Comparison of ENCODE assay signal across 19 mouse cellular contexts in the genomic region with DNA sequence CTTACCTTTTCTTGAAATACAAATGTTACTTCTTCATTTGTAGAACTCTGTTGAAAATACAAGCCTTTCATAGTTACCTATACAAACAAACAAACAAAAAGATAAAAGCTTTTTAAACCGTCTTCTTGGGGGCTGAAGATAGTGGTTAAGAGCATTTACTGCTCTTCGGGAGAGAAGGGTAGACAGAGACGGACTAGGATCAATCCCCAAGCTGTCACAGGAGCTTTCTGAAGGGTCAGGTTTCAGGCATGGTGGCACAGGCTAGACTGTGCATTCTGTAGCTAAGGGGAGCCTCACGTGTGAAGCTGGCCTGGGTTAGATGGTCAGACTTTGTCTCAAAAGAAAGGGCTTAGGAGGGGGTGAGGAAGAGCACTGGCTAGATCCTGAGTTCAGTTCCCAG. TPM values are rescaled to one million over a fixed set of nuclear protein-coding genes. Genes with fewer than 3 reads are reported as not detected.
DNase-seq lines count a peak whose midpoint lies in the region; ATAC-seq lines count a peak whose summit lies in the region.
"Had no signal": no experiment of that assay in that cellular context is flagged by ENCODE, and none has a peak within 500 bp of the region (broad histone marks: within the 10 kb centered on the region; RNA-seq: fewer than 3 reads in every experiment).

No protein-coding gene starts in this region.

- H3K9ac ChIP-seq in heart, embryonic 12.5 days = no peak overlapping the region
- no peak overlapping the region for H3K9ac ChIP-seq in midbrain, embryonic 11.5 days (ENCODE audit: low read length)
- H3K9ac ChIP-seq in midbrain, embryonic 13.5 days (replicated peaks) = no peak overlapping the region
- H3K9ac ChIP-seq: embryonic facial prominence, embryonic 12.5 days; midbrain, embryonic 12.5 days; neural tube, embryonic 13.5 days had no signal

- no peak overlapping the region for H3K4me2 ChIP-seq in heart, embryonic 12.5 days
- no peak overlapping the region for H3K4me2 ChIP-seq in midbrain, embryonic 11.5 days
- H3K4me2 ChIP-seq in midbrain, embryonic 13.5 days (replicated peaks) = no peak overlapping the region
- H3K4me2 ChIP-seq: embryonic facial prominence, embryonic 12.5 days; midbrain, embryonic 12.5 days; neural tube, embryonic 13.5 days had no signal

- H3K27me3 ChIP-seq in heart, embryonic 12.5 days (replicated peaks) = no peaks in the 10 kb centered on the region
- no peaks in the 10 kb centered on the region for H3K27me3 ChIP-seq in midbrain, embryonic 11.5 days (ENCODE audit: control insufficient read depth, insufficient read depth, low read length)
- H3K27me3 ChIP-seq in midbrain, embryonic 13.5 days = no peaks in the 10 kb centered on the region
- H3K27me3 ChIP-seq: embryonic facial prominence, embryonic 12.5 days; midbrain, embryonic 12.5 days; neural tube, embryonic 13.5 days; Patski had no signal

- peak; percentile 58 for ATAC-seq in heart, embryonic 12.5 days (ENCODE audit: insufficient number of reproducible peaks, low FRiP score)
- ATAC-seq in midbrain, embryonic 11.5 days (ENCODE audit: low FRiP score) = no peak
- no peak for ATAC-seq in midbrain, embryonic 13.5 days
- peak; percentile 48 for ATAC-seq in erythroid progenitor cell, adult 5-6 weeks (replicated peaks; ENCODE audit: low FRiP score, poor library complexity, severe bottlenecking)
- peak; percentile 59 for ATAC-seq in megakaryocyte progenitor cell, adult 5-6 weeks (replicated peaks; ENCODE audit: poor library complexity)
- ATAC-seq: hindbrain, postnatal 0 days; Patski had no signal

- WGBS in heart, embryonic 12.5 days = 64% methylated on average over 4 of the region's 4 CpGs
- WGBS in midbrain, embryonic 11.5 days = 84% methylated on average over 4 of the region's 4 CpGs
- 87% methylated on average over 4 of the region's 4 CpGs for WGBS in midbrain, embryonic 13.5 days

- no peaks in the 10 kb centered on the region for H3K4me1 ChIP-seq in heart, embryonic 12.5 days (replicated peaks)
- no peaks in the 10 kb centered on the region for H3K4me1 ChIP-seq in midbrain, embryonic 11.5 days (ENCODE audit: control insufficient read depth, insufficient read depth, low read length)
- H3K4me1 ChIP-seq in midbrain, embryonic 13.5 days (replicated peaks) = peaks cover 1% of the 10 kb centered on the region; the same call in 1 of the 2 replicates
- H3K4me1 ChIP-seq: embryonic facial prominence, embryonic 12.5 days; neural tube, embryonic 13.5 days had no signal

- H3K9me3 ChIP-seq in heart, embryonic 12.5 days (replicated peaks) = no peaks in the 10 kb centered on the region
- no peaks in the 10 kb centered on the region for H3K9me3 ChIP-seq in midbrain, embryonic 11.5 days (ENCODE audit: control insufficient read depth, low read length)
- H3K9me3 ChIP-seq in midbrain, embryonic 13.5 days = no peaks in the 10 kb centered on the region
- H3K9me3 ChIP-seq: embryonic facial prominence, embryonic 12.5 days; hindbrain, embryonic 10.5 days; midbrain, embryonic 12.5 days; neural tube, embryonic 13.5 days had no signal

- H3K4me3 ChIP-seq in heart, embryonic 12.5 days = no peak overlapping the region
- H3K4me3 ChIP-seq in midbrain, embryonic 11.5 days (ENCODE audit: low read depth, low read length) = no peak overlapping the region
- H3K4me3 ChIP-seq in midbrain, embryonic 13.5 days (replicated peaks) = no peak overlapping the region
- H3K4me3 ChIP-seq: embryonic facial prominence, embryonic 12.5 days; hindbrain, embryonic 10.5 days; midbrain, embryonic 12.5 days; neural tube, embryonic 13.5 days had no signal

- peaks cover 71% of the 10 kb centered on the region for H3K36me3 ChIP-seq in heart, embryonic 12.5 days
- H3K36me3 ChIP-seq in midbrain, embryonic 11.5 days (ENCODE audit: control insufficient read depth, insufficient read depth, low read length) = peaks cover 2% of the 10 kb centered on the region
- H3K36me3 ChIP-seq in midbrain, embryonic 13.5 days = peaks cover 67% of the 10 kb centered on the region

- intact Hi-C loops in heart, postnatal 14 days (cut with DNase I) = no loop called here

- peak overlapping the region; percentile 77 for H3K27ac ChIP-seq in heart, embryonic 12.5 days (ENCODE audit: poor library complexity, severe bottlenecking)
- H3K27ac ChIP-seq in midbrain, embryonic 11.5 days (ENCODE audit: low read depth, low read length) = peak overlapping the region; percentile 20; the same call in 1 of the 2 replicates
- no peak overlapping the region for H3K27ac ChIP-seq in midbrain, embryonic 13.5 days
- H3K27ac ChIP-seq: embryonic facial prominence, embryonic 12.5 days; hindbrain, embryonic 10.5 days; hindbrain, postnatal 0 days; midbrain, embryonic 12.5 days; neural tube, embryonic 13.5 days had no signal

- DNase-seq in heart, postnatal 14 days = no peak
- DNase-seq in midbrain, embryonic 11.5 days (ENCODE audit: low spot score, missing footprints) = no peak
- DNase-seq in cerebellum, postnatal 36 days = no peak
- DNase-seq in testis, postnatal 10 days (ENCODE audit: low spot score) = no peak
- DNase-seq: adrenal gland, adult 8-10 months; cerebellum, adult 9-10 months; gastrocnemius, postnatal 25 days; kidney, adult 11 months; thymus, adult 18-20 months had no signal

RNA-seq across cellular contexts. Expression of a gene that starts 11.4 kb away (rescaled TPM):
- 48.2 and 54.5 TPM in 2 replicates for polyA plus RNA-seq in heart, embryonic 12.5 days (2016; fragmentation: Nextera tagmentation; extraction: Ambion mirVana)
- 10 to 100 TPM; 23.6 to 26.4 TPM for total RNA-seq in heart, postnatal 14 days (2021)
- 77.0 and 82.5 TPM in 2 replicates for polyA plus RNA-seq in midbrain, embryonic 11.5 days (2014; fragmentation: Nextera tagmentation; extraction: Ambion mirVana)
- 103 and 110 TPM in 2 replicates for polyA plus RNA-seq in midbrain, embryonic 13.5 days (2015; fragmentation: Nextera tagmentation; extraction: Ambion mirVana)
- 49.7 and 69.6 TPM in 2 replicates for total RNA-seq in erythroid progenitor cell, adult 5-6 weeks (2015; ENCODE audit: low replicate concordance)
- 79.6 and 125 TPM in 2 replicates for total RNA-seq in erythroid progenitor cell, adult 5-6 weeks (2017; ENCODE audit: low replicate concordance)
- 55.2 and 63.8 TPM in 2 replicates for total RNA-seq in megakaryocyte progenitor cell, adult 5-6 weeks (2015)
- total RNA-seq in megakaryocyte progenitor cell, adult 5-6 weeks (2017) = 57.2 and 79.0 TPM in 2 replicates

RNA-seq across cellular contexts. Expression of a gene that starts 11.7 kb away (rescaled TPM):
- 29.7 and 31.2 TPM in 2 replicates for polyA plus RNA-seq in heart, embryonic 12.5 days (2016; fragmentation: Nextera tagmentation; extraction: Ambion mirVana)
- total RNA-seq in heart, postnatal 14 days (2021) = 10 to 100 TPM; 40.5 to 53.6 TPM
- polyA plus RNA-seq in midbrain, embryonic 11.5 days (2014; fragmentation: Nextera tagmentation; extraction: Ambion mirVana) = 54.8 and 57.6 TPM in 2 replicates
- 61.6 and 62.7 TPM in 2 replicates for polyA plus RNA-seq in midbrain, embryonic 13.5 days (2015; fragmentation: Nextera tagmentation; extraction: Ambion mirVana)
- total RNA-seq in erythroid progenitor cell, adult 5-6 weeks (2015; ENCODE audit: low replicate concordance) = 133 and 192 TPM in 2 replicates
- total RNA-seq in erythroid progenitor cell, adult 5-6 weeks (2017; ENCODE audit: low replicate concordance) = 435 and 485 TPM in 2 replicates
- total RNA-seq in megakaryocyte progenitor cell, adult 5-6 weeks (2015) = 4.1 TPM in 2 replicates
- total RNA-seq in megakaryocyte progenitor cell, adult 5-6 weeks (2017) = 6.0 and 7.9 TPM in 2 replicates

RNA-seq across cellular contexts. Expression of a gene that starts 28.8 kb away (rescaled TPM):
- 20.9 and 22.5 TPM in 2 replicates for polyA plus RNA-seq in heart, embryonic 12.5 days (2016; fragmentation: Nextera tagmentation; extraction: Ambion mirVana)
- total RNA-seq in heart, postnatal 14 days (2021) = 1 to 10 TPM; 3.3 to 6.4 TPM
- polyA plus RNA-seq in midbrain, embryonic 11.5 days (2014; fragmentation: Nextera tagmentation; extraction: Ambion mirVana) = 38.0 and 39.2 TPM in 2 replicates
- 21.9 and 26.9 TPM in 2 replicates for polyA plus RNA-seq in midbrain, embryonic 13.5 days (2015; fragmentation: Nextera tagmentation; extraction: Ambion mirVana)
- total RNA-seq in erythroid progenitor cell, adult 5-6 weeks (2015; ENCODE audit: low replicate concordance) = 97.3 and 123 TPM in 2 replicates
- total RNA-seq in erythroid progenitor cell, adult 5-6 weeks (2017; ENCODE audit: low replicate concordance) = 212 and 232 TPM in 2 replicates
- total RNA-seq in megakaryocyte progenitor cell, adult 5-6 weeks (2015) = 16.4 and 17.0 TPM in 2 replicates
- total RNA-seq in megakaryocyte progenitor cell, adult 5-6 weeks (2017) = 20.4 and 33.7 TPM in 2 replicates

Comparison
In these comparisons a context has a peak if more than half of its experiments do, and no peak if none do; other contexts are left out.
1. ATAC-seq: peak in heart, embryonic 12.5 days (single experiment), erythroid progenitor cell, adult 5-6 weeks (single experiment) and megakaryocyte progenitor cell, adult 5-6 weeks (single experiment); none in midbrain, embryonic 11.5 days (single experiment) and midbrain, embryonic 13.5 days (single experiment).
2. RNA of a gene that starts 11.7 kb away (total RNA-seq): 133 to 485 TPM in erythroid progenitor cell, adult 5-6 weeks and 40.5 to 53.6 TPM in heart, postnatal 14 days; 4.1 to 7.9 TPM in megakaryocyte progenitor cell, adult 5-6 weeks; every median in the first group is over 4 times any median in the second.